Mouse (Mus musculus): Measurements from ENCODE around the gene Ttc23l.

- TF ChIP-seq CTCF (IDR thresholded peaks at IDR 0.05; ENCODE audit: low read depth) (no peak), EP300 (IDR thresholded peaks at IDR 0.05; ENCODE audit: low read depth) (no peak)
These were observed 18.0 kb downstream of the Ttc23l start for GRCm38 (mm10) chr15:10540271-10541088.
